In genomic region chr7:105795759-105796366, GRCm38 (mm10) we compare ENCODE assay signal across 17 mouse cellular contexts. TPM values are rescaled to one million over a fixed set of nuclear protein-coding genes. Genes with fewer than 3 reads are reported as not detected.
DNase-seq lines count a peak whose midpoint lies in the region; ATAC-seq and TF ChIP-seq lines count a peak whose summit lies in the region.
"Had no signal": no experiment of that assay in that cellular context is flagged by ENCODE, and none has a peak within 500 bp of the region (broad histone marks: within the 10 kb centered on the region; RNA-seq: fewer than 3 reads in every experiment).

No protein-coding gene starts in this region.

- H3K4me2 ChIP-seq in heart, postnatal 0 days (ENCODE audit: low read depth, low read length) = no peak overlapping the region
- no peak overlapping the region for H3K4me2 ChIP-seq in lung, embryonic 14.5 days
- H3K4me2 ChIP-seq: forebrain, embryonic 13.5 days; liver, embryonic 15.5 days; neural tube, embryonic 13.5 days had no signal

- no peak overlapping the region for H3K9ac ChIP-seq in heart, postnatal 0 days (replicated peaks; ENCODE audit: low read depth, low read length)
- H3K9ac ChIP-seq in lung, embryonic 14.5 days = no peak overlapping the region
- H3K9ac ChIP-seq: forebrain, embryonic 13.5 days; liver, embryonic 15.5 days; neural tube, embryonic 13.5 days had no signal

- no peaks in the 10 kb centered on the region for H3K9me3 ChIP-seq in heart, postnatal 0 days (replicated peaks; ENCODE audit: control insufficient read depth, low read length)
- no peaks in the 10 kb centered on the region for H3K9me3 ChIP-seq in lung, embryonic 14.5 days (ENCODE audit: low read depth, low read length)
- H3K9me3 ChIP-seq: forebrain, embryonic 13.5 days; liver, embryonic 15.5 days; neural tube, embryonic 13.5 days had no signal

- H3K36me3 ChIP-seq in heart, postnatal 0 days (replicated peaks; ENCODE audit: control insufficient read depth, insufficient read depth, low read length) = no peaks in the 10 kb centered on the region
- no peaks in the 10 kb centered on the region for H3K36me3 ChIP-seq in lung, embryonic 14.5 days (ENCODE audit: insufficient read depth)
- H3K36me3 ChIP-seq: liver, embryonic 15.5 days; neural tube, embryonic 13.5 days had no signal

- DNase-seq in heart, postnatal 0 days (ENCODE audit: low spot score) = no peak
- no peak for DNase-seq in heart, postnatal 25 days (ENCODE audit: low spot score)
- DNase-seq in lung, embryonic 14.5 days = no peak
- DNase-seq in lung, adult 2 months = no peak
- peak; percentile 21 for DNase-seq in naive thymus-derived CD4-positive, alpha-beta T cell, adult 2 months (ENCODE audit: low read depth)
- DNase-seq in adrenal gland, postnatal 4 days (ENCODE audit: low spot score in 2 of 2) = no peak
- no peak for DNase-seq in urinary bladder, postnatal 36 days (ENCODE audit: low spot score in 2 of 2)
- DNase-seq: adrenal gland, postnatal 14 days; cerebellum, adult 8-10 months; gastrocnemius, postnatal 25 days; heart, postnatal 36 days; kidney, postnatal 4 days had no signal

- no peak overlapping the region for H3K27ac ChIP-seq in heart, postnatal 0 days (ENCODE audit: low read depth)
- H3K27ac ChIP-seq in lung, embryonic 14.5 days (ENCODE audit: low read depth) = no peak overlapping the region
- H3K27ac ChIP-seq: forebrain, embryonic 13.5 days; liver, embryonic 15.5 days; neural tube, embryonic 13.5 days had no signal

- no peak for TF ChIP-seq EP300 in heart, postnatal 0 days (IDR thresholded peaks at IDR 0.05; ENCODE audit: low read depth)

- no peaks in the 10 kb centered on the region for H3K4me1 ChIP-seq in heart, postnatal 0 days (ENCODE audit: control insufficient read depth, insufficient read depth)
- no peaks in the 10 kb centered on the region for H3K4me1 ChIP-seq in lung, embryonic 14.5 days (ENCODE audit: insufficient read depth)
- H3K4me1 ChIP-seq in lung, adult 2 months (ENCODE audit: control insufficient read depth, insufficient read depth, low read length) = no peaks in the 10 kb centered on the region
- H3K4me1 ChIP-seq: forebrain, embryonic 13.5 days; liver, embryonic 15.5 days; neural tube, embryonic 13.5 days had no signal

- TF ChIP-seq CTCF in heart, postnatal 0 days (IDR thresholded peaks at IDR 0.05; ENCODE audit: low read depth) = peak; percentile 27; the same call in 1 of the 2 replicates
- peak; percentile 48 for TF ChIP-seq CTCF in lung, embryonic 14.5 days (IDR thresholded peaks at IDR 0.05; ENCODE audit: low read depth)
- TF ChIP-seq CTCF in lung, adult 2 months (IDR thresholded peaks at IDR 0.05; ENCODE audit: insufficient read depth, low read length) = no peak

- no peak overlapping the region for H3K4me3 ChIP-seq in heart, postnatal 0 days (ENCODE audit: low read depth, low read length)
- H3K4me3 ChIP-seq in lung, embryonic 14.5 days (ENCODE audit: low read depth, low read length) = no peak overlapping the region
- H3K4me3 ChIP-seq in lung, adult 2 months (replicated peaks; ENCODE audit: extremely low read depth, low read depth, low read length) = no peak overlapping the region
- H3K4me3 ChIP-seq: forebrain, embryonic 13.5 days; liver, embryonic 15.5 days; megakaryocyte, embryonic 14.5 days; neural tube, embryonic 13.5 days had no signal

- WGBS in heart, postnatal 0 days = 25% methylated on average over 7 of the region's 7 CpGs
- 25% methylated on average over 7 of the region's 7 CpGs for WGBS in lung, embryonic 14.5 days
- 42% methylated on average over 7 of the region's 7 CpGs for WGBS in lung, adult 2 months

- no peaks in the 10 kb centered on the region for H3K27me3 ChIP-seq in heart, postnatal 0 days (ENCODE audit: control insufficient read depth, insufficient read depth, low read length)
- no peaks in the 10 kb centered on the region for H3K27me3 ChIP-seq in lung, embryonic 14.5 days (ENCODE audit: insufficient read depth, low read length)
- H3K27me3 ChIP-seq: forebrain, embryonic 13.5 days; neural tube, embryonic 13.5 days had no signal

- no peak for TF ChIP-seq POLR2A in lung, adult 2 months (IDR thresholded peaks at IDR 0.05; ENCODE audit: borderline replicate concordance, extremely low read depth, low read depth, low read length)

- ATAC-seq in heart, postnatal 0 days (ENCODE audit: insufficient read depth, low read depth) = no peak
- no peak for ATAC-seq in lung, embryonic 14.5 days (ENCODE audit: insufficient read depth)
- ATAC-seq in common myeloid progenitor, adult 5-6 weeks (replicated peaks; ENCODE audit: low read depth, poor library complexity, severe bottlenecking) = peak; percentile 74
- ATAC-seq: forebrain, embryonic 13.5 days had no signal

- intact Hi-C loops in heart, postnatal 25 days (cut with DNase I) = loop anchor here (10.0 kb wide), 1 partner anchor 51 kb away; the partner anchor contains the start of gene Taf10

RNA-seq across cellular contexts. Expression of gene Dchs1, which starts 8.4 kb away (rescaled TPM):
- 19.3 and 27.2 TPM in 2 replicates for total RNA-seq in heart, postnatal 0 days (2014; rRNA removed; ENCODE audit: low replicate concordance)
- polyA plus RNA-seq in heart, postnatal 0 days (2015; fragmentation: Nextera tagmentation; extraction: Ambion mirVana) = 1.9 and 2.1 TPM in 2 replicates
- 10 to 100 TPM in 1 of 2 experiments, 1 to 10 TPM in 1; 9.1 to 10.6 TPM for total RNA-seq in heart, postnatal 25 days (2021)
- polyA plus RNA-seq in lung, embryonic 14.5 days (2014; fragmentation: Nextera tagmentation; extraction: Ambion mirVana) = 17.7 and 20.7 TPM in 2 replicates
- 13.9 and 14.8 TPM in 2 replicates for polyA plus RNA-seq in lung, adult 2 months (2012; rRNA removed)
- total RNA-seq in common myeloid progenitor, adult 5-6 weeks (2017) = 0.18 TPM in 1 of 2 replicates, not detected in the other
- total RNA-seq in adrenal gland, postnatal 4 days (2021) = 10 to 100 TPM; 23.7 to 29.4 TPM

RNA-seq across cellular contexts. Expression of gene Mrpl17, which starts 15.0 kb away (rescaled TPM):
- 18.6 and 46.1 TPM in 2 replicates for total RNA-seq in heart, postnatal 0 days (2014; rRNA removed; ENCODE audit: low replicate concordance)
- 207 and 217 TPM in 2 replicates for polyA plus RNA-seq in heart, postnatal 0 days (2015; fragmentation: Nextera tagmentation; extraction: Ambion mirVana)
- total RNA-seq in heart, postnatal 25 days (2021) = 100 to 1,000 TPM; 108 to 110 TPM
- polyA plus RNA-seq in lung, embryonic 14.5 days (2014; fragmentation: Nextera tagmentation; extraction: Ambion mirVana) = 384 and 388 TPM in 2 replicates
- 142 and 172 TPM in 2 replicates for polyA plus RNA-seq in lung, adult 2 months (2012; rRNA removed)
- total RNA-seq in common myeloid progenitor, adult 5-6 weeks (2017) = 27.6 and 53.7 TPM in 2 replicates
- total RNA-seq in adrenal gland, postnatal 4 days (2021) = 100 to 1,000 TPM; 170 to 182 TPM

RNA-seq across cellular contexts. Expression of gene Tpp1, which starts 43.8 kb away (rescaled TPM):
- total RNA-seq in heart, postnatal 0 days (2014; rRNA removed; ENCODE audit: low replicate concordance) = 89.7 and 99.9 TPM in 2 replicates
- polyA plus RNA-seq in heart, postnatal 0 days (2015; fragmentation: Nextera tagmentation; extraction: Ambion mirVana) = 54.8 and 61.2 TPM in 2 replicates
- total RNA-seq in heart, postnatal 25 days (2021) = 10 to 100 TPM; 37.4 to 40.7 TPM
- 73.7 and 78.2 TPM in 2 replicates for polyA plus RNA-seq in lung, embryonic 14.5 days (2014; fragmentation: Nextera tagmentation; extraction: Ambion mirVana)
- 141 and 187 TPM in 2 replicates for polyA plus RNA-seq in lung, adult 2 months (2012; rRNA removed)
- 18.3 and 25.7 TPM in 2 replicates for total RNA-seq in common myeloid progenitor, adult 5-6 weeks (2017)
- 10 to 100 TPM; 85.0 to 95.7 TPM for total RNA-seq in adrenal gland, postnatal 4 days (2021)

RNA-seq across cellular contexts. Expression of gene Taf10, which starts 51.7 kb away (rescaled TPM):
- 108 and 159 TPM in 2 replicates for total RNA-seq in heart, postnatal 0 days (2014; rRNA removed; ENCODE audit: low replicate concordance)
- 80.1 and 88.4 TPM in 2 replicates for polyA plus RNA-seq in heart, postnatal 0 days (2015; fragmentation: Nextera tagmentation; extraction: Ambion mirVana)
- 10 to 100 TPM; 90.1 to 90.3 TPM for total RNA-seq in heart, postnatal 25 days (2021)
- polyA plus RNA-seq in lung, embryonic 14.5 days (2014; fragmentation: Nextera tagmentation; extraction: Ambion mirVana) = 175 and 192 TPM in 2 replicates
- polyA plus RNA-seq in lung, adult 2 months (2012; rRNA removed) = 276 and 345 TPM in 2 replicates
- 179 and 220 TPM in 2 replicates for total RNA-seq in common myeloid progenitor, adult 5-6 weeks (2017)
- 100 to 1,000 TPM; 161 to 175 TPM for total RNA-seq in adrenal gland, postnatal 4 days (2021)

RNA-seq across cellular contexts. Expression of gene Rrp8, which starts 58.7 kb away (rescaled TPM):
- total RNA-seq in heart, postnatal 0 days (2014; rRNA removed; ENCODE audit: low replicate concordance) = 17.9 and 21.8 TPM in 2 replicates
- polyA plus RNA-seq in heart, postnatal 0 days (2015; fragmentation: Nextera tagmentation; extraction: Ambion mirVana) = 15.5 and 17.1 TPM in 2 replicates
- 1 to 10 TPM; 9.5 TPM for total RNA-seq in heart, postnatal 25 days (2021)
- 45.2 and 48.9 TPM in 2 replicates for polyA plus RNA-seq in lung, embryonic 14.5 days (2014; fragmentation: Nextera tagmentation; extraction: Ambion mirVana)
- polyA plus RNA-seq in lung, adult 2 months (2012; rRNA removed) = 7.5 and 8.4 TPM in 2 replicates
- 26.5 and 32.6 TPM in 2 replicates for total RNA-seq in common myeloid progenitor, adult 5-6 weeks (2017)
- total RNA-seq in adrenal gland, postnatal 4 days (2021) = 10 to 100 TPM; 21.0 to 21.2 TPM
